Mouse (Mus musculus): Measurements from ENCODE around the gene Il19.

Il19 gene

DNA sequence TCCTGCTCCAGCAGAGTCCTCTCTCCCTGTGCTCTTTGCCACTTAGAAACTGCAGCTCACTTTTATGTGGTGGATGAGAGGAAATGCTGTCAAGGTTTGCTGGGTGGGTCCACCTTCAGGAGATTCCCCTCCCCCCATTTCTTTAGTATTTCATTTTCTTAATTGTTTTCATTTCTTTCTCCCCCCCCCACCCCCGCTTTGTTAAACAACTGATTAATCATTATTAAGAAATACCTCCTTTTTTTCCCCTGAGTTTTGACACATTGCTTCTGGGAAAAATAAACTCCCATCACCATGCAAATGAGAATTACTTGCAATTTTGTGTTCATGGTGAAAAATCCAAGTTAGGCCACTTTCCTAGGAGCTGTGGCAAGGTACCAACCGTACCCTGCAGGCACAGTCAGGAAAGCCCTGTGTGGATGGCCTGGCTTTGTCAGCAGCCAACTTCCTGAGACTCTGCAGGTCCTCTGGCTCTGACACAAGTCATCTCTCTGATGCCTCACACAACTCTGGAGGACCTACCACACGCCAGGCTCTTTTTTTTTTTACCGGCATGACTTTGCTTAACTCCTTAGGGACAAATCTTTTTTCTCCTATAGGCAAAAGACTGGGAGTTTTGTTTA is at the start of gene Il19:
Gene Il19, minus strand, starts transcription at position 51 of the 623 bp plus-strand sequence.
- no peak for DNase-seq (ENCODE audit: low spot score)

DNA sequence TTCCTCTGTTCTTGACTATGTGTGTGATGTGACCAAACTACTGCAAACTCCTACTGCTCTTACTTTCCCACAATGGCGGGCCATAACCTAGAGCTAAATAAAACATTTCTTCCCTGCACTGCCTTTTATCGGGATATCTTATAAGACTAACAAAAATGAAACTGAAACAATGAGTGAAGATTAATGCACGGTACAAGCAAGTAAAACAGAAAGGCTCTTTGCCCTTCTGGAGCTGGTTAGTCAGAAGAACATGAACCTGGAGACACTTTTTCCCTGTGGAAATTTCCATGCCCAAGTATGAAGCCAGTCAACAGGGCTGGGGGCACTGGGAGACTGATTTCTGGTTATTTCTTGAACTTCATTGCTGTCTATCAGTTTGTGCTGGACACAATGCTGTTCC is 49.4 kb upstream of the Il19 start:
- DNase-seq (ENCODE audit: low spot score) = no peak

DNA sequence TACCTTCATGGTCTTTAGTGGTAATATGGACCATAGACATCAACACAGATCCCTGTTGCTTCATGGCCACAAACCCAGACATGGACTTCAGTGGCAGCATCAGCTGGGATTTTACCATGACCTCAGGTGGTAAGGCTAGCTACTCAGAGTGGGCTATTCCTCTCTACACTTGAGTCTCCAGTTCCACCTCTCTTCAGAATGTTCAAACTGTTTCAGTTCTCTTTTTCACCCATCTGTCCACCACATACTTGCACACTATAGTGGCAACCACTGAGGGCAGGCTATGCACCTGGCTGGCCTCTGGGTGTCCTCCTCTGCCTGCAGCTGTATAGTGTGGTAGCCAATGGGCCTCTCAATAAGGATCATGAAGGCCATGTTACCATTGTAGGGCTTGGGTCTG is 47.5 kb upstream of the Il19 start:
- no peak for DNase-seq (ENCODE audit: low spot score)

DNA sequence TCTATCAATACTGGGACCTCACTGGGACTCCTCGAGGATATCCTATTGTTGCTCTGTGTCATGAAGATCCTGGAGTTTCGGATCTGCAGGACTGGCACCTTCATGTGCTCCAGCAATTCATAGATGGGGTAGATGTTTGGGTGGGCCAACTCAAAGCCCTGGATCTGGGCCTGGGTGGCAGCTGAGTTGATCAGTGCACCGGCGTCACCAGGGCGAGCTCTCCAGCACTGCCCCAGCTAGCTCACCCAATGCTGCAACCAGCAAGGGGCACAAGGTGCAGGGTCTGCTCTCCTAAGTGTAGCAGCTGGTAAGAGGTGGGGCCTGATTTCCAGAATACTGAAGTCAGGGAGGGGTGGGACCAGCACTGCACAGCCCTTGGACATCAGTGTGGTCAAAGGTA is 47.1 kb upstream of the Il19 start:
- no peak for DNase-seq (ENCODE audit: low spot score)

DNA sequence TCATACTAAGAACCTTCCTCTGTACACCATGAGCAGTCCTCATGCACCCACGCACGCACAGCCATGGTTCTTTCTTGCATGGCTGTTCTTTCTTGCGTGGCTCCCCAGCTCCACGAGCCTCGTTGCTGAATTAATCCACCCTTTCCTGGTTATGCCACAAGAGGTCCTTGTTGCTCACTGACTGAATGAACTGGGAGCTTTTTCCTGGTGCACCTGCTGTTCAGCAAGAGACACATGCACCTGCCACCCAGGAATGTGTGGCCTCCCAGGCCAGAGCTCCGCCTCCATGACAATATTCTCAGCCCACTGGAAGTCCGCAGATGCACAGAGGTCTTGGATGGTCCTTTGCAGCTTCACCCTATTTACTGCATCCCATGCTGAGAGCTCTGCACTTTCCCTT is 44.5 kb upstream of the Il19 start:
- no peak for DNase-seq (ENCODE audit: low spot score)

DNA sequence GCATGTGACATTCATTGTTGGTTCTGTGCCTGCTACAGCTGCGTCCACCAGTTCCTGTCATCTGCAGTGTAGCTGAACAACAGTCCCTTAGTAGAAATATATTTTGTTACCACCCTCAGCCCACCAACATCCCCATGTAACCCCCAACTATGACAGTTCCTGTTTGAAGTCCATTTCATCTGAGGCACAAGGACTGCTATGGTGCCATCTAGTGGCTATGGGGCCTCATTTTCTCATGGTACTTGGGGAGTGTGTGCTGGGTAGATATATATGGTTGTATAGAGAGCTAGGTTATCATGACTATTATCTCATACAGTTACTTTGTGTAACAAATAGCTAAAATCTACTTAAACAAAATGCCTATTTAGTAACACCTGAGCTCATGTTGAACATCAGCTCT is 39.5 kb upstream of the Il19 start:
- DNase-seq (ENCODE audit: low spot score) = peak; percentile 23

DNA sequence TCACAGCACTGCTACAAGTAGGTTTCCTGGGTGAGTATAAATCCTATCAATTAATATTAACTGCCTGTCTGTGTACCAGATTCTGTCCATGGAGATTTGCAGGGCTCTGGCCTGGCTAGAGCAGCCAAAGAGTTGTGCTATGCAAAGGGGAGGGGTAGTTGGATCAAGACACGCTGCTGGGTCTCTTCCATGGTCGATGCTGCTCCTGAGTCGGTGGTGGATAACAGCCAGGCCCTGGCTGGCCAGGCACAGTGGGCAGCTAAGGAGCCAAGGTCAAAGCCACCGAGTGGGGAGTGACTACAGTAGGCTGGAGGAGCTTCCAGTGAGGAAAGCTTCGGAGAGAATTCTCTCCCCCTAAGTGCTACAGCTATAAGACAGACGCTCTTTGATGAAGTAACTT is 24.0 kb upstream of the Il19 start:
- DNase-seq (ENCODE audit: low spot score) = no peak

DNA sequence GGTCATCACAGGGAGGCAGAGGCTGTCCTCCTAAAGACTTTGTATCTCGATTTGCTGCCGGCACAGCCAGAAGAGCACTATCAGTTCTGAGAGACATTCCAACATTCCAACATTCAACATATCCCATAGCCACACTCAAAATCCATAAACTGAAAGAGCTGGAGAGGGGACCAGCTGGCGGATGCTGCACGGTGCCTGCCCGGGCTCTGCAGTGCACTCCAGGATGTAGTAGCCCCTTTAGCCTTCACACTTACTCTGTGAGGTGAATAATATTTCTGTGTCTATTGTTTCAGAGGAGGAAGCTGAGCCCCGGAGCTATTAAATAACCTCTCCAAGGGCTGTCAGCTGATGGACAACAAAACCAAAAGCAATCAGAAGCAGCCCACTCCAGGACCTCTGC is 7.0 kb upstream of the Il19 start:
- DNase-seq (ENCODE audit: low spot score) = no peak

DNA sequence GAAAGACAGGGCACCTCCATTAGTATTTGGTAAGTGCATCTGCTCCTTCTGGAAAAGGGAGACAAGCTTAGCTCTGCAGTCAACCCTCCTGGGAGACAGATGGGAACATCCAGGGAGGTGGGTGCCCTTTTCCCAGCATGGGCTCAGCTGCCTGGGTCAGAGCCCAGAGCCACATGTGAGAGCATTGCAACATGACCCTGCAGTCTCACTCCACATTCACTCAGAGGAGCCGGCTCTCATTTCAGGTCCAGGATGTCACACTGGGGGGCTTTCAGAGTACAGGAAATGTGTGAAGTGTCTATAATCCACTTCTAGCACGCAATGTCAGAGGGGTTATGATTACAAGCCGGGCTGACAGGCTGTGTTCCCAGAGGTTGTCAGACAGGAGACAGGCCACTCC is 1.9 kb upstream of the Il19 start:
- DNase-seq (ENCODE audit: low spot score) = no peak

DNA sequence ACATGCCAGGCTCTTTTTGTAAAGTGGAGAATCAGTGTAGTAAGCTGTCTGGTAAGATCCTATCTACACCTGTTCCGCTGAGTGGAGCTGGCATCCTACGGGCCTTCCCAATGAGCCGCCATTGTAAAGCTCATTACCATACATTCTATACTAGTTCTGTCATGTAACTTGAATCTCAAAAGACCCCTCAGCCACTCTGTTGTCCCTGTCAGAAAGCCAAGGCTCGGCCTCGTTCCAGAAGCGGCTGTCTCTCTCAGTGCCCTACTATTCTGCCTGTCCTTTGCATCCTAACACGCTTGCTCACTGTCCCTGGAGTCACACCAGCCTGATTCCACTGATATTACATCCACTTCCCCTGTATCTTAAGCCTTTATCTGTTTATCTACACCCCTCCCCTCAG is 1.7 kb downstream of the Il19 start:
- no peak for DNase-seq (ENCODE audit: low spot score)

DNA sequence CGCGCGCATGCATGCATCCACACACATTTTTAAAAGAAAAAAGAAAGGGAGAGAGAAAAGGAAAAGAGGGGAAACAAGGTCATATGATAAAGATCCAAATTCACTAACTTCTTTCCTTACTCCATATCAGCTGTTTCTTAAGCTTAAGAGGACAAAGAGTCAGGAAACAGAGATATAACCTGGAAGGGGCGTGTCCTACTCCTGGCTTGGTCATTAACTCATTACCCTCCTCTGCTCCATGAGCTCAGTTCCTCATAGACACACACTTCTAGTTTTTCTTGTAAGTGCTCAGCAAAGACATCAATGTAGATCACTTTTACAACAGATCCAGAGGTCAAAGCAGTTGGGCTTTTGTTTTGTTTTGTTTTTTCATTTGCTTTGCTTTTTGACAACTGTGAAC is 2.7 kb downstream of the Il19 start:
- DNase-seq (ENCODE audit: low spot score) = no peak

DNA sequence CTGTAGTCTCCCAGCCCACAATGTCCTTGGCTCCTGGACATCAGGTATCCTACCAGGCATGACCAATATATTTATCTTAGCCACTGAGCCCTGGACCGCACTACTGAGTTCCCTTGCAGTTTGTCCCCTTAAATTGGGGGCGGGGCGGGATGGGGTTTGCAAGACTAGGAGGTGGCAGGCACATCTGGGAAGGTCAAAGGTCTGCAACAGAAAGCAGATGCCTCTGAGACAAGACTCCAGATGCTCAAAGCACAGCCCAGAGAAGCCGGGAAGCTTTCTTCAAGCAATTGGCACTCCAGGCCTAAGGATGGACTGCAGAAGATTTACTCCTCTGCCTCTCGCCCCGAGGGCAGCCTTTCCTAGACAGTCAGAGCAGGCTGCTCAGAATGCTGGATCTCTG is 3.6 kb downstream of the Il19 start:
- no peak for DNase-seq (ENCODE audit: low spot score)

DNA sequence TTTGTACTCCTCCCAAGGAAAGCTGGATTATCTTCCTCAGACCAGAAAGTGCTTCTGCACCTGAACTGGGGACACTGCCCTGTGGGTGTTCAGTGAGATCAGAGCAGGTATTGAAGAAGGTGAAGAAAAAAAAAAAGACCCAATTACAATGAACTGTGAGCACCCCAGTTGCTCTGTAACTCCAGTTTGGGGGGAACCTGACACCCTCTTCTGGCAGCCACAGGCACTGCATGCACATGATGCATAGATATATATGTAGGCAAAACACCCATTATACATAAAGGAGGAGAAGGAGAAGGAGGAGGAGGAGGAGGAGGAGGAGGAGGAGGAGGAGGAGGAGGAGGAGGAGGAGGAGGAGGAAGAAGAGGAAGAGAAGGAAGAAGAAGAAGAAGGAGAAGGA is 13.4 kb downstream of the Il19 start:
- peak; percentile 4 for DNase-seq (ENCODE audit: low spot score)

DNA sequence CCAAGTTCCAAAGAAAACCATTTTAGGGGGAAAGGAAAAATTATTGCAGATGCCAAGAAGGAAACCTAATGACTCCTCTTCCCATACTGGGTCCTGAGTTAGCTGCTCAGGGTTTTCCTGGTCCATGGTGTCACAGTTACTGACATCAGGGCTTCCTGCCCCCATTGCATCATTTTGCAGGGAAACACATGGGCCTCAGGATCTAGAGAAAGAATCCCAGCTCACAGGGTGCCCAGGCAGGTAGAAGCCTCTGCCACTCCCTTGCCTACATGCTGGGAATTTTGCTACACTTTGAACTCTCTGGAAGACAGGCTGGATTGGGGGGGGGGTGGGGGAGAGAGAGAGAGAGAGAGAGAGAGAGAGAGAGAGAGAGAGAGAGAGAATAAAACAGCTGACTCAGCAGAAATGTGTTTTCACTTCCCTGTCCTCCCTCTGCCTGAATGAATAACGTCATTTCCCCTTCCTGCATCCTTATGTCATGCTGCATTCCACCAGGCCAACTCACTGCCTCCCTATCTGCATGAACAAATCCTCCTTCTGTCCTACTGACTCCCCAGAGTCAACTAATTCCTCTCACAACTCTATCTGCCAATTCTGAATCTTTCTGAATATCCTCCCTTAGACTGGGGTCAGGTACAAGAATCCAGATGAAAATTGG is 21.5 kb downstream of the Il19 start:
- no peak for DNase-seq (ENCODE audit: low spot score)

DNA sequence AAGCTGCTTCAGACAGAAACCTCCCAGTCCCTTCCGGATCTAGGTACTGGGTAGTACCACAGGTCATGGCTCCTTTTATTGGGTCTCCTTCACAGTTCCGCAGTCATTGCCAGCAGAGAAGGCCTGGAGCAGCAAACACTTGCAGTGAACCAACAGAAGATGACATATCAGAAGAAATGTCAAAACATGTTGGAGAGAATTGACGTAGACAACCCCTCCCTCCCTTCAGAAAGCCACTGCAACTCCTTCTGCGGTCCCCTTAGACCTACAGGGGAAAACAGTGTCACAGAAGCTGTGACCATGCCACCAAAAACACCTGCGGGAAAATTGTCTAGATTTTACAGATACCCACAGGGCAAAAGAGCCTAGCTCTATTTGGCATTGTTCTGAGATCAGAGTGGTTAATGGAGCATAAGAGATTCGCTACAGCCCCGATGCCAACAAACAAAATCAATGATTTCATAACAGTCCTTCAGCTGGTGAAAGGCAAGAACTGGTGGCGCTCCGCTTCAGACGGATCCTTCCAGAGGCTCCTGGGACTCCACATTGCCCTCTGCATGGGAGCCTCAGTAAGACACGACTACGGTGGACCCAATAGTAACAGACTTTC is 28.4 kb downstream of the Il19 start, which contains the start of gene Il20:
Gene Il20, minus strand, starts transcription at position 51 of the 610 bp plus-strand sequence.
- no peak for DNase-seq (ENCODE audit: low spot score)

DNA sequence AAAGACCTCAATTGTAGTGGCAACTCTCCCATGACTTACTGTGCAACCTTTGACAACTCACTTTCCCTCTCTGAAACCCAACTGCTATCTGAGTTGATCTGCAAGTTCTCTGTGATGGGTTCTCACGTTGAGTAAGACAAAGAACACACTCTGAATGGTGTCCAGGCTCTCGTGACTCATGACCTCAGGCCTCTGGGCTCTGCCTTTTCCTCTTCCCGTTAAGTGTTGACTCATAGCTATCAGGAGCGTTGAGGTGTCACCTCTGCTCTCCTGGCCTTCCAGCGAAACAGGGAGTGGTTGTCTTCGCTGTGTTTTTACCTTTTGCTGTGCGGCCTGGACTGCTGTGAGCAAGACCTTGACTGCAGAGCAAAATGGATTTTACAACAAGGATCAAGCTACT is 37.4 kb downstream of the Il19 start:
- DNase-seq (ENCODE audit: low spot score) = no peak

DNA sequence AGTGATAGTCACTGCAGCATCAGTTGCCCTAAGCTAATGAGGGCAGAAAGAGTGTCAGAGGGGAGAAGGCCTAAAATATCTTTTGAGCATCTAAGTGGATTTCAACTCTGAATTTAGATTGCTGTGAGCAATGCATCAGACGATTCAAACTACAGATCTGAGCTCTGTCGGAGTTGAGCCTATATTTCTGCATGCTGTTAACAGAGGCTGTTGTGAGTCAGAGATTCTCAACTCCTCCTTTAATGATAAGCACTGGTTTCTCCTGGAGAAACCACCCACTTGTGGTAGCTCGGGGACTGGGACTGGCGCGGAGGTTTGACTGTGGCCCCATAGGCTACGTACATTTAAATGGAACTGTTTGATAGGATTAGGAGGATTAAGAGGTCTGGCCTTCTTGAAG is 45.4 kb downstream of the Il19 start:
- no peak for DNase-seq (ENCODE audit: low spot score)

DNA sequence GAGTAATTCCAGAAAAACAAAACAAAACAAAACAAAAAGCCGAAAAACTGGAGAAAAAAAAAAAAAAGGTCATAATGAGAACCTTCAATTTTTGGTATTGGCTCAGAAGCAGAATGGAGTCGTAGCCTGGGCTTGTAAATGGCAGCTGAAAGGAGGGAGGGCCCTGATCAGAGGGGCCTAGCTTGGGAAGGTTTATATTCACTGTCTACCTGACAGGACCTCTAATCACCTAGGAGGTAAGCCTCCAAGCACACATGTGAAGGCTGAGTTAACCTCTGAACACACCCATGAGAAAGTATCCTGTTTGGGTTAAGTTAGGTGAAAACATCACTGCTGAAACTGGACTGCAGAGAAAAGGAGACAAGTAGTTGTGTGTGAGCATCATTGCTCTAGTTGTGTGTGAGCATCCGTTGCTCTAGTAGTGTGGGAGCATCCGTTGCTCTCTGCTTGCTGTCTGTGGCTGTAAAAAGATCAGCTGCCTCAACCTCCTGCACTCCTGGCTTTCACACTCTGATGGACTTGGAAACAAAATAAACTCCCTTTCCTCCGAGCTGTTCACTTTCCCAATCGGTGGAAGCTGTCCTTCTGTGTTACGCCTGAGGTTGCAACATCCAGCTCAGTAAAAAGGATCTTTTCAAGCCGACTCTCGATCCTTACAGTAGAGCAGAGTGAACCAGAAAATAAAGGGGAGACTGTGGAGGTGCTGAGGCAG is 46.4 kb downstream of the Il19 start:
- no peak for DNase-seq (ENCODE audit: low spot score)

DNA sequence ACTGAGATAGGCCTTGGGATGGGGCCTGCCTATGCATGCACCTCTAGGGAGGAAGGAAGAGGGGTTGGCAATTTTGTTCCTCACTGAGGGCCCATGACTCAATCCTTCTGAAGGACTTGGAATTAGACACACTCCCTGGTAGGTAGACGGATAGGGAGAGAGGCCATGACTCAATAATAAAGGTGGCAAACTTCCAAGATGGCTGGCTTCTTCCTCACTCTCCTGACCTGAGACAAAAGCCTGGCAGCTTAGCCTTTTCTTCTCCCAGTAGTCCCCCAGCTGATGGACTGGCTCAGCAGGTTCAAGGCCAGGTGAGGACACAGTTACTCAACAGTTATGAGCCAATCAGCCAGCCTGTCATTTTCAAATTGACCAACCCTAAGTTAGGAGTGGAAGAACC is 47.5 kb downstream of the Il19 start:
- DNase-seq (ENCODE audit: low spot score) = no peak

DNA sequence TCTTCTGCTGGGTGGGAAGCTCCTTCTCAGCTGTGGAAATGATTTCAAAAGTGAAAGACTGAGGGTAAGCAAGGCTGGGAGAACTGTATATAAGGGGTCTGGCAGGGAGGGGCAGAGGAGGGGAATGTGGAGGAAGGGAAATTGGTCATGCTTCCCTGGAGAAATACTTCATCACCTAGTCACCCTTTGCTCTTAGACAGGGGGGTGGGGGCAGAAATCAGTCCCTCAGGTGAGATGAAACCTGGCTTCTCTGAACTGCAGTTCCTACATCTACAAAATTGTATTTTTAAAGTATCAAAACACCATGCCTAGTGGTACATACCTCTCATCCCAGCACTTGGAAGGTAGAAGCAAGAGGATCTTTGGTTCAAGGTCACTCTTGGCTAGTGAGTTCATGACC is 52.6 kb downstream of the Il19 start, which contains the start of gene Il24:
Gene Il24, minus strand, starts transcription at position 101 of the 400 bp plus-strand sequence.
- DNase-seq (ENCODE audit: low spot score) = no peak

DNA sequence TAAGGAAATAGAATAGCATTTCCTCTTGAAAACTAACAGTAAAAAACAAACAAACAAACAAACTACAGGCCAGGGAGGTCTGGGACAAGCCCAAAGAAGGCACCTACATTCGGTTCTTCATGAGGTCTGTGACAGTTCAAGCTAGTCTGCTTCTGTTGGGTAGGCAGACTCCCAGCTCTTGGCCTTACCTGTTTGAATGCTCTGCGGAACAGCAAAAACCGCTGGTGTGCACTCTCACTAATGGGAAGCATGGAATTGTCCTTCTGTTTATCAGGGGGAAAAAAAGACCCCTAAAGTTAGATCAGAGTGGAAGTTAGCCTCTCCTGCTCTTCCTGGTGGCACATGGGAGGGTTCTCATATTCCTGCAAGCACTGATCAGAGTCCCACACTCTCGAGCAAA is 56.8 kb downstream of the Il19 start:
- DNase-seq (ENCODE audit: low spot score) = no peak
